In the genomic region with DNA sequence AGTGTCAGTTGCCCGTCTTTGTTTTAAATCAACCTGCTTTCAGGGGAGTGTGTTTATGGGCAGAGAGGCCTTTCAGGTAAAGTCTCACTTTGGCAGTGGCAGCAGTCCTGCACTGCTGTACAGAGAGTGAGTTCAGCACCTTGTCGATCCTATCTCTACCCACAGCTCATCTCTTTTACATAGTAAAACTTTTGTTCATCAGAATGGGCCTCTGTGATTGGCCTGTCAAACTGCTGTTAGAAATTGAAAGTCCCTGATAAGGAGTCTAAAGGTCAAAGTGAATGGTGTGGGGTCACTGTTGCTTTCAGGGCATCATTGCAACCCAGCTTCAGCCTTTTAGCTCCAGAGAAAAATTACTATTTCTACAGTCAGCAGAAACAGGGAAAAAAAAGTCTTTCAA, we compare ENCODE assay signal across 23 mouse cellular contexts.
A peak's percentile ranks its signal among the peaks of the same experiment; 100 is the strongest.
DNase-seq lines count a peak whose midpoint lies in the region; ATAC-seq and TF ChIP-seq lines count a peak whose summit lies in the region.
"Had no signal": no experiment of that assay in that cellular context is flagged by ENCODE, and none has a peak within 500 bp of the region (broad histone marks: within the 10 kb centered on the region; RNA-seq: fewer than 3 reads in every experiment).

No protein-coding gene starts in this region.

- no peak for DNase-seq in heart, embryonic 10.5 days (ENCODE audit: low spot score)
- no peak for DNase-seq in heart, postnatal 36 days
- no peak for DNase-seq in heart, postnatal 0 days (ENCODE audit: low spot score)
- no peak for DNase-seq in heart, postnatal 10 days
- DNase-seq in liver, postnatal 0 days = no peak
- DNase-seq: adrenal gland, postnatal 10 days; cerebellum, adult 2 months; cerebellum, postnatal 25 days; forebrain, postnatal 0 days; gastrocnemius, postnatal 36 days; kidney, adult 11 months; kidney, postnatal 4 days; lung, postnatal 36 days; midbrain, embryonic 14.5 days; thymus, adult 2 months had no signal

- H3K27me3 ChIP-seq in heart, embryonic 10.5 days (ENCODE audit: insufficient read depth, poor library complexity, severe bottlenecking) = no peaks in the 10 kb centered on the region
- no peaks in the 10 kb centered on the region for H3K27me3 ChIP-seq in heart, postnatal 0 days (ENCODE audit: control insufficient read depth, insufficient read depth, low read length)
- H3K27me3 ChIP-seq in liver, postnatal 0 days (ENCODE audit: insufficient read depth, low read length) = no peaks in the 10 kb centered on the region
- no peaks in the 10 kb centered on the region for H3K27me3 ChIP-seq in midbrain, embryonic 13.5 days
- H3K27me3 ChIP-seq: embryonic facial prominence, embryonic 12.5 days; kidney, embryonic 15.5 days; lung, embryonic 15.5 days; megakaryocyte, embryonic 14.5 days had no signal

- H3K36me3 ChIP-seq in heart, embryonic 10.5 days = 0 out of 2 replicates have a peak, but pooled peaks cover 4% of the 10 kb centered on the region
- H3K36me3 ChIP-seq in heart, postnatal 0 days (replicated peaks; ENCODE audit: control insufficient read depth, insufficient read depth, low read length) = no peaks in the 10 kb centered on the region
- no peaks in the 10 kb centered on the region for H3K36me3 ChIP-seq in liver, postnatal 0 days (replicated peaks; ENCODE audit: insufficient read depth, low read length)
- no peaks in the 10 kb centered on the region for H3K36me3 ChIP-seq in midbrain, embryonic 13.5 days
- H3K36me3 ChIP-seq: embryonic facial prominence, embryonic 12.5 days; kidney, embryonic 15.5 days; lung, embryonic 15.5 days had no signal

- no peak for TF ChIP-seq CTCF in heart, postnatal 0 days (IDR thresholded peaks at IDR 0.05; ENCODE audit: low read depth)
- no peak for TF ChIP-seq CTCF in liver, postnatal 0 days (IDR thresholded peaks at IDR 0.05; ENCODE audit: low read depth)

- peak overlapping the region; percentile 42; the same call in 1 of the 2 replicates for H3K27ac ChIP-seq in heart, embryonic 10.5 days
- peak overlapping the region; percentile 83 for H3K27ac ChIP-seq in heart, postnatal 0 days (ENCODE audit: low read depth)
- peak overlapping the region; percentile 58 for H3K27ac ChIP-seq in liver, postnatal 0 days (ENCODE audit: low read depth)
- H3K27ac ChIP-seq in midbrain, embryonic 13.5 days = no peak overlapping the region
- H3K27ac ChIP-seq: embryonic facial prominence, embryonic 12.5 days; hindbrain, postnatal 0 days; kidney, embryonic 15.5 days; lung, embryonic 15.5 days; stomach, postnatal 0 days had no signal

- no peak overlapping the region for H3K9ac ChIP-seq in heart, postnatal 0 days (replicated peaks; ENCODE audit: low read depth, low read length)
- no peak overlapping the region for H3K9ac ChIP-seq in liver, postnatal 0 days (replicated peaks)
- H3K9ac ChIP-seq in midbrain, embryonic 13.5 days (replicated peaks) = no peak overlapping the region
- H3K9ac ChIP-seq: embryonic facial prominence, embryonic 12.5 days; forebrain, postnatal 0 days; kidney, embryonic 15.5 days; lung, embryonic 15.5 days had no signal

- H3K9me3 ChIP-seq in heart, embryonic 10.5 days = no peaks in the 10 kb centered on the region
- H3K9me3 ChIP-seq in heart, postnatal 0 days (replicated peaks; ENCODE audit: control insufficient read depth, low read length) = no peaks in the 10 kb centered on the region
- no peaks in the 10 kb centered on the region for H3K9me3 ChIP-seq in liver, postnatal 0 days (ENCODE audit: low read length)
- H3K9me3 ChIP-seq in midbrain, embryonic 13.5 days = no peaks in the 10 kb centered on the region
- H3K9me3 ChIP-seq: embryonic facial prominence, embryonic 12.5 days; kidney, embryonic 15.5 days; lung, embryonic 15.5 days; megakaryocyte, embryonic 14.5 days had no signal

- 60% methylated on average over 2 of the region's 2 CpGs for WGBS in heart, embryonic 10.5 days
- 40% methylated on average over 2 of the region's 2 CpGs for WGBS in heart, postnatal 0 days
- 59% methylated on average over 2 of the region's 2 CpGs for WGBS in liver, postnatal 0 days (ENCODE audit: insufficient replicate concordance)
- WGBS in midbrain, embryonic 13.5 days = 86% methylated on average over 2 of the region's 2 CpGs

- no peak for ATAC-seq in heart, postnatal 0 days (ENCODE audit: insufficient read depth, low read depth)
- ATAC-seq in activated CD4-positive, CD25-positive, alpha-beta regulatory T cell, adult 4 months = peak; percentile 28
- ATAC-seq in liver, postnatal 0 days = peak; percentile 88
- ATAC-seq in midbrain, embryonic 13.5 days = no peak
- ATAC-seq: forebrain, postnatal 0 days; hindbrain, postnatal 0 days had no signal

- no peak for TF ChIP-seq EP300 in heart, postnatal 0 days (IDR thresholded peaks at IDR 0.05; ENCODE audit: low read depth)
- TF ChIP-seq EP300 in liver, postnatal 0 days (IDR thresholded peaks at IDR 0.05; ENCODE audit: low read depth) = no peak

- no peak overlapping the region for H3K4me3 ChIP-seq in heart, embryonic 10.5 days
- H3K4me3 ChIP-seq in heart, postnatal 0 days (ENCODE audit: low read depth, low read length) = no peak overlapping the region
- H3K4me3 ChIP-seq in liver, postnatal 0 days (ENCODE audit: low read depth, low read length) = no peak overlapping the region
- no peak overlapping the region for H3K4me3 ChIP-seq in midbrain, embryonic 13.5 days (replicated peaks)
- H3K4me3 ChIP-seq: embryonic facial prominence, embryonic 12.5 days; kidney, embryonic 15.5 days; lung, embryonic 15.5 days; megakaryocyte, embryonic 14.5 days had no signal

- peaks cover 33% of the 10 kb centered on the region for H3K4me1 ChIP-seq in heart, embryonic 10.5 days
- H3K4me1 ChIP-seq in heart, postnatal 0 days (ENCODE audit: control insufficient read depth, insufficient read depth) = peaks cover 45% of the 10 kb centered on the region
- H3K4me1 ChIP-seq in liver, postnatal 0 days (ENCODE audit: insufficient read depth) = peaks cover 10% of the 10 kb centered on the region; the same call in 1 of the 2 replicates
- H3K4me1 ChIP-seq in midbrain, embryonic 13.5 days (replicated peaks) = no peaks in the 10 kb centered on the region
- H3K4me1 ChIP-seq: embryonic facial prominence, embryonic 12.5 days; kidney, embryonic 15.5 days had no signal

- intact Hi-C loops in heart, postnatal 36 days (cut with DNase I) = no loop called here
- intact Hi-C loops in heart, postnatal 10 days (cut with DNase I) = no loop called here

- H3K4me2 ChIP-seq in heart, postnatal 0 days (ENCODE audit: low read depth, low read length) = no peak overlapping the region
- no peak overlapping the region for H3K4me2 ChIP-seq in liver, postnatal 0 days (ENCODE audit: low read depth, low read length)
- no peak overlapping the region for H3K4me2 ChIP-seq in midbrain, embryonic 13.5 days (replicated peaks)
- H3K4me2 ChIP-seq: embryonic facial prominence, embryonic 12.5 days; kidney, embryonic 15.5 days; lung, embryonic 15.5 days had no signal

Comparison
In these comparisons a context has a peak if more than half of its experiments do, and no peak if none do; other contexts are left out.
1. ATAC-seq: peak in activated CD4-positive, CD25-positive, alpha-beta regulatory T cell, adult 4 months (single experiment) and liver, postnatal 0 days (single experiment); none in heart, postnatal 0 days (single experiment) and midbrain, embryonic 13.5 days (single experiment).